Mouse (Mus musculus) ES-Bruce4 (cell line): ENCODE measurements around the gene Tnfrsf4. TPM values are rescaled to one million over a fixed set of nuclear protein-coding genes. Genes with fewer than 3 reads are reported as not detected.
A peak's percentile ranks its signal among the peaks of the same experiment; 100 is the strongest.

ENCODE experiments used
- H3K27ac ChIP-seq: 2 replicates; pipeline ENCODE4 v1.5.1; 2012; ENCODE audit warnings: low read length, inconsistent platforms; ENCODE audit not compliant: insufficient read depth
- H3K27me3 ChIP-seq: 2 replicates; pipeline ENCODE4 v1.6.1; 2012; ENCODE audit warnings: mild to moderate bottlenecking, low read length, inconsistent platforms; ENCODE audit not compliant: control insufficient read depth, poor library complexity, insufficient read depth, severe bottlenecking
- H3K36me3 ChIP-seq: 2 replicates; pipeline ENCODE4 v1.6.1; 2012; ENCODE audit warnings: inconsistent platforms, mild to moderate bottlenecking, low read length, moderate library complexity; ENCODE audit not compliant: control insufficient read depth, poor library complexity, insufficient read depth, severe bottlenecking
- H3K4me1 ChIP-seq: one replicate; pipeline ENCODE4 v1.8.1; 2011; ENCODE audit warnings: low read length; ENCODE audit not compliant: control insufficient read depth, insufficient read depth
- H3K4me3 ChIP-seq: 2 replicates; pipeline ENCODE4 v1.5.1; 2011; ENCODE audit warnings: low read depth, mild to moderate bottlenecking, low read length
- H3K9ac ChIP-seq: 2 replicates; pipeline ENCODE4 v1.6.1; 2012; ENCODE audit warnings: low read depth, mild to moderate bottlenecking, inconsistent platforms; ENCODE audit not compliant: poor library complexity, severe bottlenecking
- H3K9me3 ChIP-seq: replicated peaks from 2 replicates; pipeline ENCODE4 v1.6.1; 2012; ENCODE audit warnings: mild to moderate bottlenecking, low read length, inconsistent platforms; ENCODE audit not compliant: control insufficient read depth, poor library complexity, insufficient read depth, severe bottlenecking
- CTCF ChIP-seq: IDR thresholded peaks from one replicate; pipeline ENCODE4 v1.8.1; 2011; ENCODE audit warnings: low read depth, low read length
- EP300 ChIP-seq: IDR thresholded peaks from 2 replicates; pipeline ENCODE4 v1.6.1; 2011; ENCODE audit warnings: low read depth, low read length; ENCODE audit not compliant: insufficient read depth
- POLR2A ChIP-seq: IDR thresholded peaks from one replicate; pipeline ENCODE4 v1.8.1; 2011; ENCODE audit warnings: low read length; ENCODE audit not compliant: insufficient read depth
- polyA plus RNA-seq: library from polyadenylated mRNA; stranded (reverse); fragments of >200 nt; gene quantifications from 2 replicates; pipeline ENCODE4 v1.2.4, GENCODE M21; 2011; ENCODE audit warnings: low read depth; ENCODE audit not compliant: missing spikeins, insufficient read depth, insufficient read length

The Tnfrsf4 gene
- polyA plus RNA-seq, 1 experiment: 2.9 TPM

GRCm38 (mm10) chr4:156054606-156055005 lies 41.0 kb downstream of the Tnfrsf4 start:
- no peak for TF ChIP-seq CTCF
- H3K27me3 ChIP-seq: no peaks in the 10 kb centered on the region
- H3K36me3 ChIP-seq: no peaks in the 10 kb centered on the region
- no peak overlapping the region for H3K9ac ChIP-seq
- H3K27ac ChIP-seq: no peak overlapping the region
- no peaks in the 10 kb centered on the region for H3K4me1 ChIP-seq
- H3K9me3 ChIP-seq: no peaks in the 10 kb centered on the region
- no peak overlapping the region for H3K4me3 ChIP-seq

- Histone ChIP-seq H3K27me3 (no peaks in the 10 kb centered on the region), H3K4me1 (no peaks in the 10 kb centered on the region), H3K4me3 (no peak overlapping the region), H3K9me3 (no peaks in the 10 kb centered on the region), H3K36me3 (no peaks in the 10 kb centered on the region), H3K9ac (no peak overlapping the region), H3K27ac (no peak overlapping the region)
- TF ChIP-seq EP300 (no peak), CTCF (no peak), POLR2A (no peak)
Observed at GRCm38 (mm10) chr4:156055173-156055572, 41.5 kb downstream of the Tnfrsf4 start.

GRCm38 (mm10) chr4:156057702-156058101 lies 44.1 kb downstream of the Tnfrsf4 start:
- no peak overlapping the region for H3K27ac ChIP-seq
- H3K27me3 ChIP-seq: no peaks in the 10 kb centered on the region
- H3K9ac ChIP-seq: no peak overlapping the region
- no peak for TF ChIP-seq EP300
- TF ChIP-seq POLR2A: no peak
- TF ChIP-seq CTCF: no peak
- no peaks in the 10 kb centered on the region for H3K9me3 ChIP-seq
- H3K4me3 ChIP-seq: peak overlapping the region; percentile 22
- H3K4me1 ChIP-seq: no peaks in the 10 kb centered on the region
- H3K36me3 ChIP-seq: no peaks in the 10 kb centered on the region

GRCm38 (mm10) chr4:156058826-156059225 lies 45.2 kb downstream of the Tnfrsf4 start:
- no peaks in the 10 kb centered on the region for H3K9me3 ChIP-seq
- peak overlapping the region; percentile 82 for H3K27ac ChIP-seq
- no peaks in the 10 kb centered on the region for H3K36me3 ChIP-seq
- peak overlapping the region; percentile 70 for H3K4me3 ChIP-seq
- H3K27me3 ChIP-seq: no peaks in the 10 kb centered on the region
- peaks cover 3% of the 10 kb centered on the region for H3K4me1 ChIP-seq
- TF ChIP-seq CTCF: no peak
- no peak for TF ChIP-seq POLR2A
- TF ChIP-seq EP300: no peak
- peak overlapping the region; percentile 50 for H3K9ac ChIP-seq

GRCm38 (mm10) chr4:156059261-156059660 lies 45.6 kb downstream of the Tnfrsf4 start, which contains the start of gene Ttll10:
Ttll10 (minus strand) TSS chr4:156059414.
- H3K9me3 ChIP-seq: no peaks in the 10 kb centered on the region
- H3K36me3 ChIP-seq: no peaks in the 10 kb centered on the region
- TF ChIP-seq CTCF: no peak
- TF ChIP-seq EP300: no peak
- TF ChIP-seq POLR2A: no peak
- peak within 1 kb of the TSS; percentile 70 for H3K4me3 ChIP-seq
- H3K27ac ChIP-seq: peak within 1 kb of the TSS; percentile 82
- no peaks in the 10 kb centered on the region for H3K27me3 ChIP-seq
- peak within 1 kb of the TSS; percentile 50 for H3K9ac ChIP-seq
- peaks cover 4% of the 10 kb centered on the region for H3K4me1 ChIP-seq

GRCm38 (mm10) chr4:156059713-156060112 lies 46.1 kb downstream of the Tnfrsf4 start:
- H3K4me1 ChIP-seq: peaks cover 4% of the 10 kb centered on the region
- H3K27ac ChIP-seq: peak overlapping the region; percentile 82
- H3K27me3 ChIP-seq: no peaks in the 10 kb centered on the region
- H3K9me3 ChIP-seq: no peaks in the 10 kb centered on the region
- no peak for TF ChIP-seq CTCF
- TF ChIP-seq EP300: 0 out of 2 replicates have a peak, but pooled peaks have one; percentile 25
- TF ChIP-seq POLR2A: peak; percentile 93
- peak overlapping the region; percentile 50 for H3K9ac ChIP-seq
- H3K36me3 ChIP-seq: no peaks in the 10 kb centered on the region
- H3K4me3 ChIP-seq: peak overlapping the region; percentile 70
